Mouse (Mus musculus): Measurements from ENCODE around the gene Gmds. TPM values are rescaled to one million over a fixed set of nuclear protein-coding genes. Genes with fewer than 3 reads are reported as not detected.

Gene Gmds
- total and polyA plus RNA-seq, 2 experiments = 3.2 to 3.5 TPM

GRCm38 (mm10) chr13:32167806-32168205 is 170.7 kb downstream of the Gmds start:
- no peak for DNase-seq (ENCODE audit: extremely low read depth, low read depth, low spot score)
- Histone ChIP-seq H3K36me3 (ENCODE audit: control insufficient read depth, insufficient read depth, low read length) (no peaks in the 10 kb centered on the region), H3K27ac (replicated peaks; ENCODE audit: insufficient read depth, low read depth, low read length) (no peak overlapping the region), H3K27me3 (ENCODE audit: control insufficient read depth, insufficient read depth, low read length) (no peaks in the 10 kb centered on the region), H3K9ac (ENCODE audit: low read depth, low read length) (no peak overlapping the region), H3K4me3 (ENCODE audit: insufficient read depth, low read depth, low read length) (no peak overlapping the region), H3K4me1 (ENCODE audit: control insufficient read depth, insufficient read depth, low read length) (no peaks in the 10 kb centered on the region; the same call in 1 of the 2 replicates), H3K79me2 (ENCODE audit: control insufficient read depth, insufficient read depth, low read length) (no peaks in the 10 kb centered on the region)
- TF ChIP-seq POLR2A (IDR thresholded peaks at IDR 0.05; ENCODE audit: extremely low read depth, insufficient read depth, low read length) (no peak), CTCF (IDR thresholded peaks at IDR 0.05; ENCODE audit: low read depth, low read length) (no peak)
- WGBS = 94% methylated on average over 6 of the region's 6 CpGs

GRCm38 (mm10) chr13:32165581-32165980 is 173.0 kb downstream of the Gmds start:
- H3K27ac ChIP-seq (replicated peaks; ENCODE audit: insufficient read depth, low read depth, low read length) = no peak overlapping the region
- H3K79me2 ChIP-seq (ENCODE audit: control insufficient read depth, insufficient read depth, low read length) = no peaks in the 10 kb centered on the region
- H3K9ac ChIP-seq (ENCODE audit: low read depth, low read length) = no peak overlapping the region
- 88% methylated on average over 2 of the region's 2 CpGs for WGBS
- TF ChIP-seq CTCF (IDR thresholded peaks at IDR 0.05; ENCODE audit: low read depth, low read length) (no peak), POLR2A (IDR thresholded peaks at IDR 0.05; ENCODE audit: extremely low read depth, insufficient read depth, low read length) (no peak)
- no peaks in the 10 kb centered on the region for H3K27me3 ChIP-seq (ENCODE audit: control insufficient read depth, insufficient read depth, low read length)
- no peaks in the 10 kb centered on the region; the same call in 1 of the 2 replicates for H3K4me1 ChIP-seq (ENCODE audit: control insufficient read depth, insufficient read depth, low read length)
- no peak for DNase-seq (ENCODE audit: extremely low read depth, low read depth, low spot score)
- no peaks in the 10 kb centered on the region for H3K36me3 ChIP-seq (ENCODE audit: control insufficient read depth, insufficient read depth, low read length)
- no peak overlapping the region for H3K4me3 ChIP-seq (ENCODE audit: insufficient read depth, low read depth, low read length)

GRCm38 (mm10) chr13:32161567-32161966 is 177.0 kb downstream of the Gmds start:
- WGBS = 56% methylated on average over 2 of the region's 2 CpGs
- DNase-seq (ENCODE audit: extremely low read depth, low read depth, low spot score) = no peak
- H3K4me3 ChIP-seq (ENCODE audit: insufficient read depth, low read depth, low read length) = no peak overlapping the region
- no peaks in the 10 kb centered on the region; the same call in 1 of the 2 replicates for H3K27me3 ChIP-seq (ENCODE audit: control insufficient read depth, insufficient read depth, low read length)
- H3K36me3 ChIP-seq (ENCODE audit: control insufficient read depth, insufficient read depth, low read length) = no peaks in the 10 kb centered on the region
- H3K9ac ChIP-seq (ENCODE audit: low read depth, low read length) = no peak overlapping the region
- H3K4me1 ChIP-seq (ENCODE audit: control insufficient read depth, insufficient read depth, low read length) = no peaks in the 10 kb centered on the region
- no peak for TF ChIP-seq POLR2A (IDR thresholded peaks at IDR 0.05; ENCODE audit: extremely low read depth, insufficient read depth, low read length)
- no peak for TF ChIP-seq CTCF (IDR thresholded peaks at IDR 0.05; ENCODE audit: low read depth, low read length)
- H3K27ac ChIP-seq (replicated peaks; ENCODE audit: insufficient read depth, low read depth, low read length) = no peak overlapping the region
- no peaks in the 10 kb centered on the region for H3K79me2 ChIP-seq (ENCODE audit: control insufficient read depth, insufficient read depth, low read length)

- DNase-seq (ENCODE audit: extremely low read depth, low read depth, low spot score) = no peak
- Histone ChIP-seq H3K27me3 (ENCODE audit: control insufficient read depth, insufficient read depth, low read length) (no peaks in the 10 kb centered on the region; the same call in 1 of the 2 replicates), H3K27ac (replicated peaks; ENCODE audit: insufficient read depth, low read depth, low read length) (no peak overlapping the region), H3K36me3 (ENCODE audit: control insufficient read depth, insufficient read depth, low read length) (no peaks in the 10 kb centered on the region), H3K4me1 (ENCODE audit: control insufficient read depth, insufficient read depth, low read length) (no peaks in the 10 kb centered on the region), H3K4me3 (ENCODE audit: insufficient read depth, low read depth, low read length) (no peak overlapping the region), H3K79me2 (ENCODE audit: control insufficient read depth, insufficient read depth, low read length) (no peaks in the 10 kb centered on the region), H3K9ac (ENCODE audit: low read depth, low read length) (no peak overlapping the region)
- TF ChIP-seq CTCF (IDR thresholded peaks at IDR 0.05; ENCODE audit: low read depth, low read length) = no peak
- no peak for TF ChIP-seq POLR2A (IDR thresholded peaks at IDR 0.05; ENCODE audit: extremely low read depth, insufficient read depth, low read length)
- 73% methylated on average over 2 of the region's 2 CpGs for WGBS
These were observed 180.3 kb downstream of the Gmds start for GRCm38 (mm10) chr13:32158240-32158639.

GRCm38 (mm10) chr13:32145916-32146315 is 192.6 kb downstream of the Gmds start:
- WGBS = 38% methylated on average over 1 of the region's 1 CpGs
- Histone ChIP-seq H3K79me2 (ENCODE audit: control insufficient read depth, insufficient read depth, low read length) (no peaks in the 10 kb centered on the region), H3K9ac (ENCODE audit: low read depth, low read length) (no peak overlapping the region), H3K4me1 (ENCODE audit: control insufficient read depth, insufficient read depth, low read length) (no peaks in the 10 kb centered on the region), H3K27ac (replicated peaks; ENCODE audit: insufficient read depth, low read depth, low read length) (no peak overlapping the region), H3K4me3 (ENCODE audit: insufficient read depth, low read depth, low read length) (no peak overlapping the region), H3K27me3 (ENCODE audit: control insufficient read depth, insufficient read depth, low read length) (no peaks in the 10 kb centered on the region), H3K36me3 (ENCODE audit: control insufficient read depth, insufficient read depth, low read length) (no peaks in the 10 kb centered on the region)
- DNase-seq (ENCODE audit: extremely low read depth, low read depth, low spot score) = no peak
- no peak for TF ChIP-seq CTCF (IDR thresholded peaks at IDR 0.05; ENCODE audit: low read depth, low read length)
- no peak for TF ChIP-seq POLR2A (IDR thresholded peaks at IDR 0.05; ENCODE audit: extremely low read depth, insufficient read depth, low read length)

GRCm38 (mm10) chr13:32145179-32145578 is 193.4 kb downstream of the Gmds start:
- no peak overlapping the region for H3K27ac ChIP-seq (replicated peaks; ENCODE audit: insufficient read depth, low read depth, low read length)
- no peaks in the 10 kb centered on the region for H3K79me2 ChIP-seq (ENCODE audit: control insufficient read depth, insufficient read depth, low read length)
- H3K27me3 ChIP-seq (ENCODE audit: control insufficient read depth, insufficient read depth, low read length) = no peaks in the 10 kb centered on the region
- no peaks in the 10 kb centered on the region for H3K4me1 ChIP-seq (ENCODE audit: control insufficient read depth, insufficient read depth, low read length)
- H3K4me3 ChIP-seq (ENCODE audit: insufficient read depth, low read depth, low read length) = no peak overlapping the region
- no peak for TF ChIP-seq CTCF (IDR thresholded peaks at IDR 0.05; ENCODE audit: low read depth, low read length)
- TF ChIP-seq POLR2A (IDR thresholded peaks at IDR 0.05; ENCODE audit: extremely low read depth, insufficient read depth, low read length) = no peak
- WGBS = 80% methylated on average over 2 of the region's 2 CpGs
- H3K36me3 ChIP-seq (ENCODE audit: control insufficient read depth, insufficient read depth, low read length) = no peaks in the 10 kb centered on the region
- no peak for DNase-seq (ENCODE audit: extremely low read depth, low read depth, low spot score)
- no peak overlapping the region for H3K9ac ChIP-seq (ENCODE audit: low read depth, low read length)
